Mouse (Mus musculus) adrenal gland, adult (tissue): ENCODE results near the gene Gm13289.
"Not testable (repeated sequence)": the region's sequence is repeated elsewhere in the genome, so short reads cannot be mapped to it uniquely, and the experiment has no call there.

ENCODE experiments used
- DNase-seq, 2 experiments: peaks; one replicate each; pipeline ENCODE4 v3.0.0; 2022 to 2023; ENCODE audit warnings: low spot score in 1 of 2; ENCODE audit not compliant: inconsistent age in 2 of 2

Gm13289 gene

GRCm38 (mm10) chr4:88781831-88782230 lies 5.1 kb downstream of the Gm13289 start, which contains the start of gene Ifnz:
Gene Ifnz, plus strand, starts transcription at chr4:88782131.
- peak in 1 of 2 experiments; percentile 10 for DNase-seq

- peak; percentile 50 to 68 for DNase-seq
Measured at GRCm38 (mm10) chr4:88782335-88782734, 5.6 kb downstream of the Gm13289 start.

DNA sequence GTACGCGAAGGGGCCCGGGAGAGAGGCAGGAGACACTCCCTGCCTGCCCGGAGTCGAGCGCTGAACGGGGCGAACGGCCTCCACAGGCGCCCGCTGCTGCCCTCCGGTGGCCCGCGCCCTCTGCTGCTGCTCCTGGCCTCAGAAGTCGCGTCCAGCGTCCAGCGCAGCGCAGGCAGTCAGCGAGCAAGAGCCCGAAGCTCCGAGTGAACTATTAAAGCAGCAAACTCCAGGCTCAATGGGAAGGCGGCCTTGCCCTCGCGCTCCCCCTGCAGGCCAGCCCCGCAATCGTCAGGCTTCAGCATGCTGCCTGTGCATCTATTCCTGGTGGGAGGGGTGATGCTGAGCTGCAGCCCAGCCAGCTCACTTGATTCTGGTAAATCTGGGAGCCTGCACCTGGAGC lies 8.7 kb downstream of the Gm13289 start, which contains the start of gene Gm13276:
Gene Gm13276 (plus strand): TSS at position 301 of the 400 bp plus-strand sequence.
- not testable (repeated sequence) for DNase-seq

GRCm38 (mm10) chr4:88788402-88788801 lies 11.7 kb downstream of the Gm13289 start, which contains the start of gene Gm13277:
Gene Gm13277, plus strand, starts transcription at chr4:88788632.
- peak; percentile 72 to 84 for DNase-seq

GRCm38 (mm10) chr4:88791250-88791649 lies 14.5 kb downstream of the Gm13289 start, which contains the start of gene Gm13278:
Gene Gm13278, plus strand, starts transcription at chr4:88791550.
- not testable (repeated sequence) for DNase-seq

DNA sequence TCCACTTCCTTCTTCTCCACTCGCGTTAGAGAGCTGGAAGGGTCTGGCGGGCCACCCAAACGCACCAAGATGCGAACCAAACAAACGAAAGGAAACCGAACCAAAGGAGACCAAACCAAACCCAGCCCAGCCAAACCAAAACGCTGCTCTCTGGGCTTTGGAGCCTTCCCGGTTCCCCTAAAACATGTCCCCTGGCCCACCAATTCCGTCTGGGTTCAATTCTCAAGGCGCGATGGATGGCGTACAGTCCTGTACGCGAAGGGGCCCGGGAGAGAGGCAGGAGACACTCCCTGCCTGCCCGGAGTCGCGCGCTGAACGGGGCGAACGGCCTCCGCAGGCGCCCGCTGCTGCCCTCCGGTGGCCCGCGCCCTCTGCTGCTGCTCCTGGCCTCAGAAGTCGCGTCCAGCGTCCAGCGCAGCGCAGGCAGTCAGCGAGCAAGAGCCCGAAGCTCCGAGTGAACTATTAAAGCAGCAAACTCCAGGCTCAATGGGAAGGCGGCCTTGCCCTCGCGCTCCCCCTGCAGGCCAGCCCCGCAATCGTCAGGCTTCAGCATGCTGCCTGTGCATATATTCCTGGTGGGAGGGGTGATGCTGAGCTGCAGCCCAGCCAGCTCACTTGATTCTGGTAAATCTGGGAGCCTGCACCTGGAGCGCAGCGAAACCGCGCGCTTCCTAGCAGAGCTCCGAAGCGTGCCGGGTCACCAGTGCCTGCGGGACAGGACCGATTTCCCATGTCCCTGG lies 17.4 kb downstream of the Gm13289 start, which contains the start of gene Gm13275:
Gene Gm13275 (plus strand): TSS at position 552 of the 740 bp plus-strand sequence.
- peak; percentile 78 to 97 for DNase-seq

GRCm38 (mm10) chr4:88797097-88797496 lies 20.4 kb downstream of the Gm13289 start, which contains the start of gene Gm13279:
Gene Gm13279, plus strand, starts transcription at chr4:88797397.
- DNase-seq = not testable (repeated sequence)

DNA sequence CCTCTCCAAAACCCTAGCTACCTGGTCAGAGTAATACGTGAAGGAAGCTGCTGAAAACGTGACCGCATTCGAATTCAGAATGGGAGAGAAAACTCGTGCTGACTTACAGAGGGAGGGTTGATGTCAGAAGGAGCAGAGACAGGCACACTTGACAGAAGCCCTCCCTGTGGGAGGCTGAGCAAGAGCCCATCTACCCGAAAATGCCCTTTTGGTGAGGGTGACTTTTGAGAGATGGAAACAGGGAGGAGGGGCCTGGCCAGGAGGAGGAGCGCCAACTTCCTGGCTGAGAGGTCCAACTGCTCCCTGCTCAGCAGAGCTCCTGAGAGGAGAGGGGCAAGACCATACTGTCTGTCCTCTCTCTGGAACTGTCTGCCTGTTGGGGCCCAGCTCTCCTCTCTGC lies 22.6 kb downstream of the Gm13289 start, which contains the start of gene Gm13285:
Gene Gm13285 (plus strand): TSS at position 301 of the 400 bp plus-strand sequence.
- DNase-seq = peak in 1 of 2 experiments; percentile 22

- not testable (repeated sequence) for DNase-seq
Measured at GRCm38 (mm10) chr4:88802954-88803353, 26.2 kb downstream of the Gm13289 start, which contains the start of gene Gm13287. Gene Gm13287, plus strand, starts transcription at chr4:88803254.

DNA sequence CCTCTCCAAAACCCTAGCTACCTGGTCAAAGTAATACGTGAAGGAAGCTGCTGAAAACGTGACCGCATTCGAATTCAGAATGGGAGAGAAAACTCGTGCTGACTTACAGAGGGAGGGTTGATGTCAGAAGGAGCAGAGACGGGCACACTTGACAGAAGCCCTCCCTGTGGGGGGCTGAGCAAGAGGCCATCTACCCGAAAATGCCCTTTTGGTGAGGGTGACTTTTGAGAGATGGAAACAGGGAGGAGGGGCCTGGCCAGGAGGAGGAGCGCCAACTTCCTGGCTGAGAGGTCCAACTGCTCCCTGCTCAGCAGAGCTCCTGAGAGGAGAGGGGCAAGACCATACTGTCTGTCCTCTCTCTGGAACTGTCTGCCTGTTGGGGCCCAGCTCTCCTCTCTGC lies 28.5 kb downstream of the Gm13289 start, which contains the start of gene Gm13288:
Gene Gm13288 (plus strand): TSS at position 301 of the 400 bp plus-strand sequence.
- DNase-seq = not testable (repeated sequence)

- peak; percentile 56 to 76 for DNase-seq
Measured at GRCm38 (mm10) chr4:88805761-88806160, 29.0 kb downstream of the Gm13289 start.

DNA sequence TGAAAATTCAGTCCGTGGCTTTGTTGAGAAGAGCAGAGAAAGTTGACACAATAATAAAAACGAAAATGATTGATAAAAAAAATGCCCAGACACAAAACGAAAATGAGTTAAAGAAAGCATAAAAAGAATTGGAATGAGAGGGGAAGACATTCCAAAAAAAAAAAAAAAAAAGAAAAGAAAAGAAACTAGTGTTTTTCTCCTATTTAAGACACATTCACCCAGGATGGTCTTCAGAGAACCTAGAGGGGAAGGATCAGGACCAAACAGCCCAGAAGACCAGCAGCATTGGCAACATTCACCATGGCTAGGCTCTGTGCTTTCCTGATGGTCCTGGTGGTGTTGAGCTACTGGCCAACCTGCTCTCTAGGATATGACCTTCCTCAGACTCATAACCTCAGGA lies 39.2 kb downstream of the Gm13289 start, which contains the start of gene Ifna7:
Gene Ifna7 (plus strand): TSS at position 301 of the 400 bp plus-strand sequence.
- no peak for DNase-seq

- no peak for DNase-seq
Measured at GRCm38 (mm10) chr4:88819659-88820058, 42.9 kb downstream of the Gm13289 start, which contains the start of gene Ifna11. Gene Ifna11, plus strand, starts transcription at chr4:88819959.

DNA sequence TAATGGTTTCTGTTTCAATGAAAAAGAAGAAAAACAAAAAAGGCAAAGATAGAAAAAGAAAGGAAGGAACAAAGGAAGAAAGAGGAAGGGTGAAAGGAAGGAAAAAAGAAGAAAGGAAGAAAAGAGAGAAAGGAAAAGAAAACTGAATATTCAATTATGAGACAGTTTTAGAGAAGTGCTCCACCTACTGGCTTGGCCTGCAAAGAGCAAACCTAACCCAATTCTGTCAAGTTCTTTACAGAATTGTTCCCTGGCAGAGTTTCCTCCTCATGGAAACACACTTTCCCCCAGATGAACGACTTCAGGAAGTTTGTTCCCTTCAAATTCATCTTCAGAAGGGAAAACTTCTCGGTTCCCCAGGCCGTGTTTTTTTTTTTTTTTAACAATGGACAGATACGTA lies 46.3 kb downstream of the Gm13289 start:
- peak in 1 of 2 experiments; percentile 32 for DNase-seq
